Comparison of ENCODE assay signal across 9 mouse cellular contexts in the genomic region with DNA sequence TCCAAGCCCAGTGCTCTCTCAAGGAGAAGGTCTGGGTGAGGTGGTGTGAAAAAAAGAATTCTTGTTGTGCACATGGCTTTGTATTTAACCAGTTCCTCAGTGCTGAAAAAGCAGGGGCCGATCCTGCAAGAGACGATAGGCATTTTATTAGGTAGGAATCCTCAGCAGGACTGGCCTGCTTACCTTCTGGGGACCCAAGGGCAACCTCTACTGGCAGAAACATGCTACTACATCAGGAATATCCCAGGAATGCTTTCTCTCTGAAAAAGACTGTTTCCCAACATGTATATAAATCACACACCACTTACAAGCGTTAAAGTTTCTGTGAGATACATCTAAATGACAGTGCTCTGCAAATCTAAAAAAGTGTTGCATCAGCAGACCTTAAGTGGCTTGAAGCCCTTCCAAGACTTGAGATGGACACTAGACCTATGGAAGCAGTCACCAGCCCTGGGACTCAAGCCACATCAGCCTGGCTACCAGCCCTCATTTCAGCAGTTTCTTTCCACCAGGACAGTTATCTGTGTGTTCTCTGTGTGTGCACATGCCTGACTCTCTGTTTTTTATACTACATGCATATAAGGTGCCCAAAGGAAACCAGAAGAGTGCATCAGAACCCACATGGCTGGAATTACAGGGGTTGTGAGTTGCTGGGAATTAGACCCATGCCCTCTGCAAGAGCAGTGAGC. TPM values are rescaled to one million over a fixed set of nuclear protein-coding genes. Genes with fewer than 3 reads are reported as not detected.
A peak's percentile ranks its signal among the peaks of the same experiment; 100 is the strongest.
DNase-seq lines count a peak whose midpoint lies in the region; ATAC-seq and TF ChIP-seq lines count a peak whose summit lies in the region.
"Had no signal": no experiment of that assay in that cellular context is flagged by ENCODE, and none has a peak within 500 bp of the region (broad histone marks: within the 10 kb centered on the region; RNA-seq: fewer than 3 reads in every experiment).

No protein-coding gene starts in this region.

- 6% methylated on average over 3 of the region's 3 CpGs for WGBS in intestine, embryonic 14.5 days
- WGBS in intestine, embryonic 15.5 days = 8% methylated on average over 3 of the region's 3 CpGs

- H3K27me3 ChIP-seq in intestine, embryonic 14.5 days (replicated peaks; ENCODE audit: control insufficient read depth, insufficient read depth, low read length) = no peaks in the 10 kb centered on the region
- no peaks in the 10 kb centered on the region for H3K27me3 ChIP-seq in intestine, embryonic 15.5 days (replicated peaks)
- peaks cover 13% of the 10 kb centered on the region for H3K27me3 ChIP-seq in G1E (ENCODE audit: insufficient read depth, low read length)
- H3K27me3 ChIP-seq: limb, embryonic 15.5 days had no signal

- H3K9ac ChIP-seq in intestine, embryonic 14.5 days (ENCODE audit: low read length) = no peak overlapping the region
- H3K9ac ChIP-seq in intestine, embryonic 15.5 days = no peak overlapping the region
- H3K9ac ChIP-seq: limb, embryonic 15.5 days had no signal

- H3K36me3 ChIP-seq in intestine, embryonic 14.5 days (ENCODE audit: control insufficient read depth, insufficient read depth, low read length) = no peaks in the 10 kb centered on the region
- H3K36me3 ChIP-seq in intestine, embryonic 15.5 days = no peaks in the 10 kb centered on the region
- no peaks in the 10 kb centered on the region for H3K36me3 ChIP-seq in G1E (replicated peaks)
- H3K36me3 ChIP-seq: limb, embryonic 15.5 days had no signal

- H3K4me1 ChIP-seq in intestine, embryonic 14.5 days (replicated peaks; ENCODE audit: control insufficient read depth, insufficient read depth, low read length) = no peaks in the 10 kb centered on the region
- H3K4me1 ChIP-seq in intestine, embryonic 15.5 days (replicated peaks) = no peaks in the 10 kb centered on the region
- H3K4me1 ChIP-seq in G1E (ENCODE audit: insufficient read depth, low read depth, low read length) = peaks cover 12% of the 10 kb centered on the region

- ATAC-seq in intestine, embryonic 14.5 days (replicated peaks; ENCODE audit: low FRiP score, low TSS enrichment, low read depth) = no peak; the same call in 1 of the 2 replicates
- no peak for ATAC-seq in intestine, embryonic 15.5 days
- no peak; the same call in 1 of the 2 replicates for ATAC-seq in G1E (ENCODE audit: extremely low read depth, insufficient number of reproducible peaks, low FRiP score, poor library complexity, severe bottlenecking)
- peak; percentile 46 for ATAC-seq in granulocyte monocyte progenitor cell, adult 5-6 weeks (replicated peaks; ENCODE audit: poor library complexity, severe bottlenecking)

- H3K4me2 ChIP-seq in intestine, embryonic 14.5 days (ENCODE audit: low read length) = no peak overlapping the region
- no peak overlapping the region for H3K4me2 ChIP-seq in intestine, embryonic 15.5 days (replicated peaks)
- H3K4me2 ChIP-seq: limb, embryonic 15.5 days had no signal

- H3K9me3 ChIP-seq in intestine, embryonic 14.5 days (ENCODE audit: control insufficient read depth, low read length) = no peaks in the 10 kb centered on the region
- no peaks in the 10 kb centered on the region for H3K9me3 ChIP-seq in intestine, embryonic 15.5 days
- no peaks in the 10 kb centered on the region for H3K9me3 ChIP-seq in G1E (replicated peaks)
- H3K9me3 ChIP-seq: limb, embryonic 15.5 days had no signal

- peak; percentile 67 for DNase-seq in intestine, embryonic 14.5 days (ENCODE audit: low spot score)
- DNase-seq in G1E (ENCODE audit: low spot score) = peak; percentile 32
- DNase-seq in cerebellum, adult 8-10 months = peak; percentile 75
- DNase-seq in layer of hippocampus, postnatal 25 days (ENCODE audit: extremely low spot score in 1 of 2, low spot score in 1 of 2) = peak; percentile 32 to 66
- DNase-seq in naive thymus-derived CD4-positive, alpha-beta T cell, adult 2 months (ENCODE audit: low read depth) = peak; percentile 35
- no peak for DNase-seq in spleen, adult 12 weeks (ENCODE audit: low spot score)

- no peak overlapping the region for H3K27ac ChIP-seq in intestine, embryonic 14.5 days (ENCODE audit: low read depth)
- H3K27ac ChIP-seq in intestine, embryonic 15.5 days = no peak overlapping the region
- H3K27ac ChIP-seq: limb, embryonic 15.5 days had no signal

- H3K4me3 ChIP-seq in intestine, embryonic 14.5 days (ENCODE audit: low read depth, low read length) = no peak overlapping the region
- no peak overlapping the region for H3K4me3 ChIP-seq in intestine, embryonic 15.5 days (replicated peaks)
- H3K4me3 ChIP-seq in G1E (ENCODE audit: low read depth, low read length) = no peak overlapping the region
- H3K4me3 ChIP-seq: limb, embryonic 15.5 days had no signal

- TF ChIP-seq CTCF in G1E (IDR thresholded peaks at IDR 0.05; ENCODE audit: low read depth, low read length) = peak; percentile 82; the same call in 1 of the 2 replicates

RNA-seq across cellular contexts. Expression of gene Higd1a, which starts 19.0 kb away (rescaled TPM):
- 190 and 193 TPM in 2 replicates for polyA plus RNA-seq in intestine, embryonic 14.5 days (2014; fragmentation: Nextera tagmentation; extraction: Ambion mirVana)
- polyA plus RNA-seq in intestine, embryonic 15.5 days (2015; fragmentation: Nextera tagmentation; extraction: Ambion mirVana) = 169 and 174 TPM in 2 replicates
- 45.8 and 54.5 TPM in 2 replicates for total RNA-seq in G1E (2014; fragmentation: Nextera tagmentation)
- 114 and 136 TPM in 2 replicates for total RNA-seq in G1E (2017)
- 71.6 and 73.3 TPM in 2 replicates for polyA plus RNA-seq in G1E (2012)
- 106 and 125 TPM in 2 replicates for total RNA-seq in granulocyte monocyte progenitor cell, adult 5-6 weeks (2014; fragmentation: Nextera tagmentation)
- 12.9 and 16.8 TPM in 2 replicates for total RNA-seq in granulocyte monocyte progenitor cell, adult 5-6 weeks (2017)
- 10 to 100 TPM; 84.7 to 92.8 TPM for total RNA-seq in layer of hippocampus, postnatal 25 days (2021)

RNA-seq across cellular contexts. Expression of gene Ackr2, which starts 21.0 kb away (rescaled TPM):
- polyA plus RNA-seq in intestine, embryonic 14.5 days (2014; fragmentation: Nextera tagmentation; extraction: Ambion mirVana) = 0.23 and 0.24 TPM in 2 replicates
- polyA plus RNA-seq in intestine, embryonic 15.5 days (2015; fragmentation: Nextera tagmentation; extraction: Ambion mirVana) = 0.46 and 0.80 TPM in 2 replicates
- not detected in 2 replicates for total RNA-seq in G1E (2014; fragmentation: Nextera tagmentation)
- 0.11 and 0.12 TPM in 2 replicates for total RNA-seq in G1E (2017)
- polyA plus RNA-seq in G1E (2012) = not detected in 2 replicates
- total RNA-seq in granulocyte monocyte progenitor cell, adult 5-6 weeks (2014; fragmentation: Nextera tagmentation) = not detected in 2 replicates
- total RNA-seq in granulocyte monocyte progenitor cell, adult 5-6 weeks (2017) = not detected in 2 replicates
- 1 to 10 TPM; 2.4 to 2.5 TPM for total RNA-seq in layer of hippocampus, postnatal 25 days (2021)

RNA-seq across cellular contexts. Expression of gene Ccdc13, which starts 37.9 kb away (rescaled TPM):
- 1.9 and 2.5 TPM in 2 replicates for polyA plus RNA-seq in intestine, embryonic 14.5 days (2014; fragmentation: Nextera tagmentation; extraction: Ambion mirVana)
- 1.1 and 1.3 TPM in 2 replicates for polyA plus RNA-seq in intestine, embryonic 15.5 days (2015; fragmentation: Nextera tagmentation; extraction: Ambion mirVana)
- total RNA-seq in G1E (2014; fragmentation: Nextera tagmentation) (not detected in 2 replicates), G1E (2017) (0.33 TPM in 1 of 2 replicates, not detected in the other)
- 0.09 TPM in 1 of 2 replicates, not detected in the other for polyA plus RNA-seq in G1E (2012)
- total RNA-seq in granulocyte monocyte progenitor cell, adult 5-6 weeks (2014; fragmentation: Nextera tagmentation) = not detected in 2 replicates
- total RNA-seq in granulocyte monocyte progenitor cell, adult 5-6 weeks (2017) = not detected in 2 replicates
- 1 to 10 TPM; 8.9 to 9.7 TPM for total RNA-seq in layer of hippocampus, postnatal 25 days (2021)

RNA-seq across cellular contexts. Expression of gene Cyp8b1, which starts 38.9 kb away (rescaled TPM):
- polyA plus RNA-seq in intestine, embryonic 14.5 days (2014; fragmentation: Nextera tagmentation; extraction: Ambion mirVana) = not detected in 2 replicates
- not detected in 2 replicates for polyA plus RNA-seq in intestine, embryonic 15.5 days (2015; fragmentation: Nextera tagmentation; extraction: Ambion mirVana)
- total RNA-seq in G1E (2014; fragmentation: Nextera tagmentation) (not detected in 2 replicates), G1E (2017) (0.12 TPM in 1 of 2 replicates, not detected in the other)
- polyA plus RNA-seq in G1E (2012) = not detected in 2 replicates
- not detected in 2 replicates for total RNA-seq in granulocyte monocyte progenitor cell, adult 5-6 weeks (2014; fragmentation: Nextera tagmentation)
- total RNA-seq in granulocyte monocyte progenitor cell, adult 5-6 weeks (2017) = not detected in 2 replicates
- not detected for total RNA-seq in layer of hippocampus, postnatal 25 days (2021)
- polyA plus RNA-seq: limb, embryonic 15.5 days had no signal

Comparison
In these comparisons a context has a peak if more than half of its experiments do, and no peak if none do; other contexts are left out.
1. RNA of gene Ccdc13, which starts 37.9 kb away (total RNA-seq): 8.9 to 9.7 TPM in layer of hippocampus, postnatal 25 days; 0.33 TPM in G1E and not detected in granulocyte monocyte progenitor cell, adult 5-6 weeks; every median in the first group is over 4 times any median in the second.